Mouse (Mus musculus) layer of hippocampus, adult 18-20 months (tissue): Measurements from ENCODE around the gene Myrf. TPM values are rescaled to one million over a fixed set of nuclear protein-coding genes. Genes with fewer than 3 reads are reported as not detected.

Experiments used
- microRNA-seq, 2 experiments: library from miRNA; unstranded; fragments of <30 nt; microRNA quantifications; one replicate each; pipeline ENCODE4 v1.2.0; 2021
- total RNA-seq, 2 experiments: library from RNA; stranded (reverse); gene quantifications; 2 replicates each; pipeline ENCODE4 v1.2.3; 2021

Myrf gene
- total RNA-seq, 2 experiments from 2014 or later: 31.9 to 33.9 TPM

Small RNAs within 50 kb of the gene (microRNA-seq; reads per million reads assigned to microRNA genes)
- gene Mir6993: 0 to 0.20 reads per million in 2 experiments

Other genes starting within 250 kb of the Myrf start
- 1 to 10 TPM; 1.2 to 1.7 TPM for gene Best1, start 239.1 kb downstream of the Myrf start, total RNA-seq
- 10 to 100 TPM in 1 of 2 experiments, 1 to 10 TPM in 1; 9.3 to 10.1 TPM for gene Rab3il1, start 239.1 kb downstream of the Myrf start, total RNA-seq
- 10 to 100 TPM; 22.9 to 25.2 TPM for gene Fads3, start 199.2 kb downstream of the Myrf start, total RNA-seq
- gene Fads2, start 139.0 kb downstream of the Myrf start, total RNA-seq: 100 to 1,000 TPM; 140 to 145 TPM
- 100 to 1,000 TPM; 187 to 200 TPM for gene Fads1, start 57.9 kb downstream of the Myrf start, total RNA-seq
- 10 to 100 TPM; 81.9 to 84.8 TPM for gene Tmem258, start 36.7 kb downstream of the Myrf start, total RNA-seq
- gene Fen1, start 36.6 kb downstream of the Myrf start, total RNA-seq: 10 to 100 TPM in 1 of 2 experiments, 1 to 10 TPM in 1; 9.5 to 10.7 TPM
- gene Dagla, start 64.1 kb upstream of the Myrf start, total RNA-seq: 100 to 1,000 TPM; 107 to 118 TPM
- 100 to 1,000 TPM; 280 to 316 TPM for gene Syt7, start 148.3 kb upstream of the Myrf start, total RNA-seq
- gene Lrrc10b, start 216.7 kb upstream of the Myrf start, total RNA-seq: 10 to 100 TPM; 70.5 to 77.9 TPM
- 1 to 10 TPM; 1.3 to 1.9 TPM for gene Ppp1r32, start 242.2 kb upstream of the Myrf start, total RNA-seq